Comparison of ENCODE assay signal across 8 mouse cellular contexts in genomic region chrX:138914041-138914776, GRCm38 (mm10). TPM values are rescaled to one million over a fixed set of nuclear protein-coding genes. Genes with fewer than 3 reads are reported as not detected.
DNase-seq lines count a peak whose midpoint lies in the region; ATAC-seq and TF ChIP-seq lines count a peak whose summit lies in the region.

TSS of gene Nrk (plus strand) at chrX:138914430.

- ATAC-seq in intestine, postnatal 0 days, result no peak
- peak; percentile 86 for ATAC-seq in midbrain, embryonic 11.5 days (ENCODE audit: low FRiP score)

- H3K9me3 ChIP-seq in ES-E14 (ENCODE audit: control insufficient read depth, insufficient read depth, low read depth, low read length), result no peaks in the 10 kb centered on the region
- no peaks in the 10 kb centered on the region for H3K9me3 ChIP-seq in intestine, postnatal 0 days (ENCODE audit: control insufficient read depth)
- H3K9me3 ChIP-seq in midbrain, embryonic 11.5 days (ENCODE audit: control insufficient read depth, low read length), result no peaks in the 10 kb centered on the region

- no peaks in the 10 kb centered on the region for H3K4me1 ChIP-seq in ES-E14 (ENCODE audit: control insufficient read depth in 2 of 2, insufficient read depth in 2 of 2, low read length in 2 of 2, poor library complexity in 1 of 2)
- H3K4me1 ChIP-seq in intestine, postnatal 0 days (replicated peaks; ENCODE audit: control insufficient read depth, insufficient read depth, low read length), result no peaks in the 10 kb centered on the region
- H3K4me1 ChIP-seq in midbrain, embryonic 11.5 days (ENCODE audit: control insufficient read depth, insufficient read depth, low read length), result no peaks in the 10 kb centered on the region

- no peak for DNase-seq in ES-E14 (ENCODE audit: low read depth, low spot score)
- peak in 1 of 2 experiments; percentile 3 for DNase-seq in adrenal gland, postnatal 4 days (ENCODE audit: low spot score in 2 of 2)
- DNase-seq in gastrocnemius, postnatal 36 days, result peak; percentile 14 to 15
- peak; percentile 91 for DNase-seq in midbrain, embryonic 11.5 days (ENCODE audit: low spot score, missing footprints)
- no peak for DNase-seq in frontal cortex, adult 2 months (ENCODE audit: extremely low spot score in 1 of 2, low spot score in 1 of 2)
- no peak for DNase-seq in cerebellum, postnatal 36 days
- DNase-seq in layer of hippocampus, postnatal 25 days (ENCODE audit: extremely low spot score in 1 of 2, low spot score in 1 of 2), result no peak

- TF ChIP-seq CTCF in intestine, postnatal 0 days (IDR thresholded peaks at IDR 0.05; ENCODE audit: low read depth), result no peak

- H3K9ac ChIP-seq in ES-E14 (ENCODE audit: insufficient read depth, low read depth, low read length, poor library complexity, severe bottlenecking), result no peak within 1 kb of the TSS
- no peak within 1 kb of the TSS for H3K9ac ChIP-seq in intestine, postnatal 0 days (ENCODE audit: low read depth, low read length)
- H3K9ac ChIP-seq in midbrain, embryonic 11.5 days (ENCODE audit: low read length), result 0 out of 2 replicates have a peak within 1 kb of the TSS, but pooled peaks have one; percentile 24

- intact Hi-C loops in gastrocnemius, postnatal 36 days (cut with DNase I), result no loop called here

- WGBS in intestine, postnatal 0 days, result 30% methylated on average over 43 of the region's 55 CpGs
- 29% methylated on average over 36 of the region's 55 CpGs for WGBS in midbrain, embryonic 11.5 days

- peak within 1 kb of the TSS; percentile 71 for H3K4me2 ChIP-seq in intestine, postnatal 0 days (replicated peaks; ENCODE audit: low read depth)
- peak within 1 kb of the TSS; percentile 66 for H3K4me2 ChIP-seq in midbrain, embryonic 11.5 days

- peak within 1 kb of the TSS; percentile 30 to 62 for H3K4me3 ChIP-seq in ES-E14 (ENCODE audit: insufficient read depth in 1 of 2, low read depth in 1 of 2, low read length in 2 of 2, poor library complexity in 1 of 2, severe bottlenecking in 1 of 2)
- peak within 1 kb of the TSS; percentile 46 for H3K4me3 ChIP-seq in intestine, postnatal 0 days (ENCODE audit: low read depth, low read length)
- H3K4me3 ChIP-seq in midbrain, embryonic 11.5 days (ENCODE audit: low read depth, low read length), result peak within 1 kb of the TSS; percentile 40

- no peak within 1 kb of the TSS for H3K27ac ChIP-seq in ES-E14 (ENCODE audit: insufficient read depth, low read depth, low read length, poor library complexity, severe bottlenecking)
- H3K27ac ChIP-seq in intestine, postnatal 0 days (ENCODE audit: low read depth, low read length), result no peak within 1 kb of the TSS
- no peak within 1 kb of the TSS for H3K27ac ChIP-seq in midbrain, embryonic 11.5 days (ENCODE audit: low read depth, low read length)

- H3K27me3 ChIP-seq in intestine, postnatal 0 days (replicated peaks; ENCODE audit: control insufficient read depth, insufficient read depth, low read length), result peaks cover 3% of the 10 kb centered on the region; the same call in 1 of the 2 replicates
- H3K27me3 ChIP-seq in midbrain, embryonic 11.5 days (ENCODE audit: control insufficient read depth, insufficient read depth, low read length), result peaks cover 20% of the 10 kb centered on the region

- no peaks in the 10 kb centered on the region for H3K36me3 ChIP-seq in ES-E14 (ENCODE audit: control insufficient read depth, insufficient read depth, low read length, poor library complexity, severe bottlenecking)
- H3K36me3 ChIP-seq in intestine, postnatal 0 days (ENCODE audit: control insufficient read depth, insufficient read depth), result no peaks in the 10 kb centered on the region
- H3K36me3 ChIP-seq in midbrain, embryonic 11.5 days (ENCODE audit: control insufficient read depth, insufficient read depth, low read length), result no peaks in the 10 kb centered on the region

- in situ Hi-C loops in ES-E14 (cut with MboI; ENCODE audit: low sequenced_read_pairs in 2 of 2, unreplicated experiment in 2 of 2), result no loop called here

TF ChIP-seq in ES-E14, 5 proteins besides CTCF, POLR2A, EP300 and RAD21:
- TF ChIP-seq MAFK (IDR thresholded peaks at IDR 0.05; ENCODE audit: insufficient read depth, low read depth, low read length), result no peak
- TF ChIP-seq CHD2 (IDR thresholded peaks at IDR 0.05; ENCODE audit: low read depth, low read length), result no peak

RNA-seq across cellular contexts. Expression of gene Nrk, which starts in this region (rescaled TPM):
- total RNA-seq in ES-E14 (2012; rRNA removed), result 1.6 and 6.9 TPM in 2 replicates
- 10 to 100 TPM; 20.6 to 25.0 TPM for total RNA-seq in adrenal gland, postnatal 4 days (2021)
- under 1 TPM; 0.59 to 0.67 TPM for total RNA-seq in gastrocnemius, postnatal 36 days (2021)
- polyA plus RNA-seq in intestine, postnatal 0 days (2015; fragmentation: Nextera tagmentation; extraction: Ambion mirVana), result 1.1 and 1.2 TPM in 2 replicates
- polyA plus RNA-seq in midbrain, embryonic 11.5 days (2014; fragmentation: Nextera tagmentation; extraction: Ambion mirVana), result 1.3 and 1.6 TPM in 2 replicates
- polyA plus RNA-seq in frontal cortex, adult 2 months (2012; rRNA removed), result 0.16 and 0.40 TPM in 2 replicates
- under 1 TPM; 0.10 to 0.16 TPM for total RNA-seq in layer of hippocampus, postnatal 25 days (2021)

Comparison
In these comparisons a context has a peak if more than half of its experiments do, and no peak if none do; other contexts are left out.
1. Peak in DNase-seq in gastrocnemius, postnatal 36 days; RNA of the gene not detected or under 1 TPM.